Comparison of ENCODE assay signal across 9 mouse cellular contexts in genomic region chr1:185741034-185741890, GRCm38 (mm10).
DNase-seq lines count a peak whose midpoint lies in the region; ATAC-seq and TF ChIP-seq lines count a peak whose summit lies in the region.
"Had no signal": no experiment of that assay in that cellular context is flagged by ENCODE, and none has a peak within 500 bp of the region (broad histone marks: within the 10 kb centered on the region; RNA-seq: fewer than 3 reads in every experiment).

No protein-coding gene starts in this region.

- no peak for TF ChIP-seq EP300 in lung, postnatal 0 days (IDR thresholded peaks at IDR 0.05)

- H3K9ac ChIP-seq in lung, postnatal 0 days (replicated peaks; ENCODE audit: low read depth) = no peak overlapping the region
- H3K9ac ChIP-seq in forebrain, embryonic 14.5 days (ENCODE audit: low read length) = no peak overlapping the region
- no peak overlapping the region for H3K9ac ChIP-seq in midbrain, postnatal 0 days (replicated peaks; ENCODE audit: low read length, poor library complexity, severe bottlenecking)

- no peak overlapping the region for H3K4me3 ChIP-seq in lung, postnatal 0 days (ENCODE audit: low read depth, low read length)
- no peak overlapping the region for H3K4me3 ChIP-seq in forebrain, embryonic 14.5 days (ENCODE audit: low read depth, low read length)
- no peak overlapping the region for H3K4me3 ChIP-seq in midbrain, postnatal 0 days (ENCODE audit: low read depth, low read length)

- peak; percentile 47; the same call in 1 of the 2 replicates for ATAC-seq in frontal cortex, adult (ENCODE audit: low TSS enrichment)
- ATAC-seq in lung, postnatal 0 days = no peak
- ATAC-seq in forebrain, embryonic 14.5 days = peak; percentile 91
- no peak for ATAC-seq in midbrain, postnatal 0 days (ENCODE audit: low FRiP score)
- no peak for ATAC-seq in megakaryocyte, adult 5-6 weeks (ENCODE audit: poor library complexity, severe bottlenecking)

- H3K27me3 ChIP-seq in lung, postnatal 0 days (replicated peaks; ENCODE audit: insufficient read depth, low read length) = no peaks in the 10 kb centered on the region
- H3K27me3 ChIP-seq in forebrain, embryonic 14.5 days (replicated peaks; ENCODE audit: control insufficient read depth, insufficient read depth, low read length) = no peaks in the 10 kb centered on the region
- no peaks in the 10 kb centered on the region for H3K27me3 ChIP-seq in midbrain, postnatal 0 days (ENCODE audit: insufficient read depth, low read length)

- DNase-seq in frontal cortex, postnatal 25 days (ENCODE audit: low spot score in 2 of 2) = no peak
- DNase-seq in lung, postnatal 10 days = peak; percentile 32
- no peak for DNase-seq in lung, postnatal 0 days (ENCODE audit: low spot score)
- peak; percentile 81 for DNase-seq in forebrain, embryonic 14.5 days (ENCODE audit: low spot score)
- DNase-seq in midbrain, postnatal 0 days (ENCODE audit: low spot score) = peak; percentile 37
- no peak for DNase-seq in thymus, postnatal 0 days (ENCODE audit: low spot score)
- DNase-seq: gastrocnemius, postnatal 25 days had no signal

- no peaks in the 10 kb centered on the region for H3K36me3 ChIP-seq in lung, postnatal 0 days (ENCODE audit: insufficient read depth, low read length)
- no peaks in the 10 kb centered on the region for H3K36me3 ChIP-seq in forebrain, embryonic 14.5 days (ENCODE audit: control insufficient read depth, insufficient read depth, low read length)
- no peaks in the 10 kb centered on the region for H3K36me3 ChIP-seq in midbrain, postnatal 0 days (ENCODE audit: insufficient read depth, low read length)

- no peak overlapping the region for H3K27ac ChIP-seq in lung, postnatal 0 days (ENCODE audit: low read length)
- no peak overlapping the region for H3K27ac ChIP-seq in forebrain, embryonic 14.5 days (ENCODE audit: low read depth, low read length)
- no peak overlapping the region for H3K27ac ChIP-seq in midbrain, postnatal 0 days (ENCODE audit: low read depth, low read length)

- no peaks in the 10 kb centered on the region for H3K9me3 ChIP-seq in lung, postnatal 0 days (ENCODE audit: low read length)
- H3K9me3 ChIP-seq in forebrain, embryonic 14.5 days (replicated peaks; ENCODE audit: control insufficient read depth, low read length) = no peaks in the 10 kb centered on the region
- no peaks in the 10 kb centered on the region for H3K9me3 ChIP-seq in midbrain, postnatal 0 days (ENCODE audit: low read length)

- 35% methylated on average over 11 of the region's 11 CpGs for WGBS in lung, postnatal 0 days
- 8% methylated on average over 11 of the region's 11 CpGs for WGBS in forebrain, embryonic 14.5 days
- 34% methylated on average over 11 of the region's 11 CpGs for WGBS in midbrain, postnatal 0 days

- TF ChIP-seq CTCF in lung, postnatal 0 days (IDR thresholded peaks at IDR 0.05) = no peak
- no peak for TF ChIP-seq CTCF in midbrain, postnatal 0 days (IDR thresholded peaks at IDR 0.05)

- H3K4me2 ChIP-seq in lung, postnatal 0 days (replicated peaks; ENCODE audit: low read depth, low read length) = no peak overlapping the region
- H3K4me2 ChIP-seq in forebrain, embryonic 14.5 days (ENCODE audit: low read length) = no peak overlapping the region
- H3K4me2 ChIP-seq in midbrain, postnatal 0 days (ENCODE audit: low read depth, low read length, poor library complexity, severe bottlenecking) = no peak overlapping the region

- H3K4me1 ChIP-seq in lung, postnatal 0 days (ENCODE audit: insufficient read depth, low read depth, low read length) = no peaks in the 10 kb centered on the region
- H3K4me1 ChIP-seq in forebrain, embryonic 14.5 days (ENCODE audit: control insufficient read depth, insufficient read depth, low read length) = no peaks in the 10 kb centered on the region
- no peaks in the 10 kb centered on the region for H3K4me1 ChIP-seq in midbrain, postnatal 0 days (ENCODE audit: insufficient read depth, low read length)

Comparison
In these comparisons a context has a peak if more than half of its experiments do, and no peak if none do; other contexts are left out.
1. DNase-seq: peak in lung, postnatal 10 days (single experiment), forebrain, embryonic 14.5 days (single experiment) and midbrain, postnatal 0 days (single experiment); none in frontal cortex, postnatal 25 days (0 of 2), lung, postnatal 0 days (single experiment) and thymus, postnatal 0 days (single experiment).
2. ATAC-seq: peak in frontal cortex, adult (single experiment) and forebrain, embryonic 14.5 days (single experiment); none in lung, postnatal 0 days (single experiment), midbrain, postnatal 0 days (single experiment) and megakaryocyte, adult 5-6 weeks (single experiment).